Mouse (Mus musculus): ENCODE measurements around the gene Nr4a2. TPM values are rescaled to one million over a fixed set of nuclear protein-coding genes. Genes with fewer than 3 reads are reported as not detected.

The Nr4a2 gene
- total and polyA plus RNA-seq, 3 experiments = 0.82 to 2.3 (median 1.8) TPM

DNA sequence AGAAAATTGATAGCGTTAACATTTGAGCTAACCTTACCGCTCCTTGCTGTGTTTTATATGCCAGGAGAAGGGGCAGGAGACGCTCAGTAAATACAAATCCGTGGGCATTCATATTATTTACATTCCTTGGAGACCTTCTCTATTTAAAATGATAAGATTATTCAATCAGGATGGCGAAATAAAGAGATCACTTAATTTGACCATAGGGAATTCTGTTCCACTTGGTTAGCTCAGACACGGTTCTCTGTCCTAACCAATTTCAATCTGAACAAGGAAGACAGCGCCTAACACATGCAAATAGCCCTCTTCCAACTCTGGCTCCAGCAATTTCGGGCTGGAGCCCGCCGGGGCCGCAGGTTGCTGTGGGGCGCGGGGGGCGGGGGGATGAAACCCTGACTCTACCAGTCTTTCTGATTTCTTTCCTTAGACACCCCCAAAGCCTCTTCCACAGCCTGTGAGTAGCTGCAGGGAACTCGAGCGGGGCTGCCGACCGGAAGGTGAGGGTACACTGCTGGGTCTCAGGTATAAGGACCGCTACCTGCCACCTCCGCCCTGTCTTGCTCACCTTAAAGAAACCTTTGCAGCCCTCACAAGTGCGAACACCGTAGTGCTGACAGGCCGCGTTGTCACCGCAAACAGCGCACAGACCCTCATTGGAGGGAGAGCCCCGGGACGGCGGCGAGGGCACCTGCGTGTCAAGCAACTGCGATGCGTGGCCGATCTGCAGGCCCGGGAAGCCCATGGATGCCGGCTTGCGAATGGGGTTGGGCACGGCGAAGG, 12.6 kb downstream of the Nr4a2 start:
- Histone ChIP-seq H3K27ac (ENCODE audit: insufficient read depth, low read depth) (no peak overlapping the region), H3K36me3 (replicated peaks in 1 of 2; ENCODE audit: control insufficient read depth in 1 of 2, insufficient read depth in 1 of 2, low read length in 1 of 2) (peaks cover 9 to 23% of the 10 kb centered on the region in 2 experiments), H3K4me2 (ENCODE audit: insufficient read depth, low read depth, poor library complexity, severe bottlenecking) (no peak overlapping the region), H3K4me1 (ENCODE audit: control insufficient read depth in 1 of 2, insufficient read depth in 2 of 2) (no peaks in the 10 kb centered on the region), H3K9ac (ENCODE audit: insufficient read depth, low read depth) (no peak overlapping the region), H3K9me3 (replicated peaks; ENCODE audit: low read length) (peaks cover 29% of the 10 kb centered on the region), H3K27me3 (replicated peaks) (no peaks in the 10 kb centered on the region), H3K79me2 (replicated peaks; ENCODE audit: control insufficient read depth, extremely low read depth, insufficient read depth, poor library complexity, severe bottlenecking) (no peaks in the 10 kb centered on the region), H3K4me3 (replicated peaks in 1 of 3; ENCODE audit: low read depth in 2 of 3, low read length in 2 of 3, poor library complexity in 1 of 3) (no peak overlapping the region)
- DNase-seq (ENCODE audit: extremely low read depth) = no peak
- in situ Hi-C loops (cut with MboI; ENCODE audit: low pct_ligation_motif_present, low pct_unique_long_range_greater_than_20kb, low sequenced_read_pairs) (loop anchor here (25.0 kb wide), 1 partner anchor 251 kb away; no protein-coding TSS in a partner anchor), dilution Hi-C loops (cut with MboI; ENCODE audit: extremely low pct_ligation_motif_present, extremely low pct_unique_long_range_greater_than_20kb, low sequenced_read_pairs) (no loop called here)
- TF ChIP-seq CHD2 (IDR thresholded peaks at IDR 0.05; ENCODE audit: low read length) (no peak), JUND (conservative IDR thresholded peaks at IDR 0.05; ENCODE audit: low read depth, low read length) (no peak), POLR2A (IDR thresholded peaks at IDR 0.05; ENCODE audit: low read depth, low read length) (no peak), CTCF (conservative IDR thresholded peaks at IDR 0.05 in 1 of 2, IDR thresholded peaks at IDR 0.05 in 1 of 2; ENCODE audit: low read depth in 2 of 2, low read length in 2 of 2) (no peak), UBTF (IDR thresholded peaks at IDR 0.05; ENCODE audit: low read depth, low read length) (no peak), SMC3 (IDR thresholded peaks at IDR 0.05; ENCODE audit: low read depth, low read length) (no peak), TBP (conservative IDR thresholded peaks at IDR 0.05; ENCODE audit: low read depth, low read length) (no peak), RCOR1 (conservative IDR thresholded peaks at IDR 0.05; ENCODE audit: low read depth, low read length) (no peak), ETS1 (conservative IDR thresholded peaks at IDR 0.05; ENCODE audit: low read depth, low read length) (no peak), ZMIZ1 (IDR thresholded peaks at IDR 0.05; ENCODE audit: low read depth, low read length) (no peak), MEF2A (IDR thresholded peaks at IDR 0.05; ENCODE audit: borderline replicate concordance, low read depth, low read length) (no peak), ELF1 (IDR thresholded peaks at IDR 0.05; ENCODE audit: low read depth, low read length) (no peak), RAD21 (IDR thresholded peaks at IDR 0.05; ENCODE audit: low read depth, low read length) (no peak), NELFE (IDR thresholded peaks at IDR 0.05; ENCODE audit: low read depth, low read length) (no peak)

DNA sequence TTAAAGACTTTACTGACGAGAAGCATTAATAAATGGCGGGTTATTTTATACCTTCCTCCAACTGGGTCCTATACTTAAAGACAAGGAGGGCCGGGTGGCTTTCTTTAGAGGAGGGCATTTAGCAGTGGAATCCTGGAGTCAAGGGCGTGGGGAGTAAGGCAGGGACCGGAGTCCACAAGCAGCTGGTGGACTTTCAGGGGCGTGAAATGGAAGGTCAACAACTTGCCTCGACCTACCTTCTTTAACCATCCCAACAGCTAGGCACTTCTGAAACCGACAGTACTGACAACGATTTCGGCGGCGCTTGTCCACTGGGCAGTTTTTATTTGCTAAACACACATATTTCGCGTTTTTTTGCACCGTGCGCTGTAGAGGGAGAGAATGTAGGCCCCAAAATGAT, 13.4 kb downstream of the Nr4a2 start:
- H3K79me2 ChIP-seq (replicated peaks; ENCODE audit: control insufficient read depth, extremely low read depth, insufficient read depth, poor library complexity, severe bottlenecking) = no peaks in the 10 kb centered on the region
- no peak overlapping the region for H3K4me2 ChIP-seq (ENCODE audit: insufficient read depth, low read depth, poor library complexity, severe bottlenecking)
- dilution Hi-C loops (cut with MboI; ENCODE audit: extremely low pct_ligation_motif_present, extremely low pct_unique_long_range_greater_than_20kb, low sequenced_read_pairs) = no loop called here
- H3K27ac ChIP-seq (ENCODE audit: insufficient read depth, low read depth) = no peak overlapping the region
- no peak for TF ChIP-seq IRF4 (IDR thresholded peaks at IDR 0.05; ENCODE audit: low read depth, low read length)
- no peak for TF ChIP-seq ZNF384 (IDR thresholded peaks at IDR 0.05; ENCODE audit: low read depth, low read length)
- TF ChIP-seq HCFC1 (IDR thresholded peaks at IDR 0.05; ENCODE audit: low read depth, low read length) = no peak
- no peak for TF ChIP-seq E2F4 (IDR thresholded peaks at IDR 0.05; ENCODE audit: insufficient replicate concordance, low read depth, low read length)
- no peak for TF ChIP-seq CHD2 (IDR thresholded peaks at IDR 0.05; ENCODE audit: low read length)
- no peak for TF ChIP-seq TCF12 (IDR thresholded peaks at IDR 0.05; ENCODE audit: low read depth, low read length)
- no peak for TF ChIP-seq ZC3H11A (IDR thresholded peaks at IDR 0.05; ENCODE audit: low read depth, low read length)
- no peak for TF ChIP-seq MYC (IDR thresholded peaks at IDR 0.05; ENCODE audit: low read depth, low read length)
- no peak overlapping the region for H3K9ac ChIP-seq (ENCODE audit: insufficient read depth, low read depth)
- no peaks in the 10 kb centered on the region for H3K4me1 ChIP-seq (ENCODE audit: control insufficient read depth in 1 of 2, insufficient read depth in 2 of 2)
- H3K9me3 ChIP-seq (replicated peaks; ENCODE audit: low read length) = peaks cover 24% of the 10 kb centered on the region
- in situ Hi-C loops (cut with MboI; ENCODE audit: low pct_ligation_motif_present, low pct_unique_long_range_greater_than_20kb, low sequenced_read_pairs) = loop anchor here (25.0 kb wide), 1 partner anchor 252 kb away; no protein-coding TSS in a partner anchor
- H3K36me3 ChIP-seq (replicated peaks in 1 of 2; ENCODE audit: control insufficient read depth in 1 of 2, insufficient read depth in 1 of 2, low read length in 1 of 2) = peaks cover 9 to 23% of the 10 kb centered on the region in 2 experiments
- H3K4me3 ChIP-seq (replicated peaks in 1 of 3; ENCODE audit: low read depth in 2 of 3, low read length in 2 of 3, poor library complexity in 1 of 3) = no peak overlapping the region
- no peak for DNase-seq (ENCODE audit: extremely low read depth)
- no peaks in the 10 kb centered on the region for H3K27me3 ChIP-seq (replicated peaks)

All from CH12.LX (cell line).